In the genomic region with DNA sequence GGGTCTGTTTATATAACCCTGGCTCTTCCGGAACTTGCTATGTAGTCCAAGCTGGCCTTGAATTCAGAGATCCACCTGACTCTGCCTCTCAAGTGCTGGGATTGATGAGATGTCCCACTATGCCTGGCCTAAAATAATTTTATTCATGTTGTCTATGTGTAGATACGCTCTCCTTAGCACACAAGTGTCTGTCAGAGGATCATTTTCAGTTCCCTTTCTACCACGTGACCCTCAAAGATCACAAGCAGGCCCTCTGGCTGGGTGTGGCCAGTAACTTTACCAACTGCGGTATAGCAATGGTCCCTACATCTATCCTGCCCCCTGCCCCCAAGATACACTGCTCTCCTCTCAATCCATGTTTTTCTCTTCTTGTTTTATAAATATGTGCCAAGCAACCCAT, we compare ENCODE assay signal across 9 mouse cellular contexts. TPM values are rescaled to one million over a fixed set of nuclear protein-coding genes. Genes with fewer than 3 reads are reported as not detected.
DNase-seq lines count a peak whose midpoint lies in the region; ATAC-seq lines count a peak whose summit lies in the region.
"Had no signal": no experiment of that assay in that cellular context is flagged by ENCODE, and none has a peak within 500 bp of the region (broad histone marks: within the 10 kb centered on the region; RNA-seq: fewer than 3 reads in every experiment).

No protein-coding gene starts in this region.

- no peaks in the 10 kb centered on the region for H3K27me3 ChIP-seq in heart, embryonic 12.5 days (replicated peaks)
- H3K27me3 ChIP-seq in hindbrain, embryonic 10.5 days (ENCODE audit: insufficient read depth, poor library complexity, severe bottlenecking), result no peaks in the 10 kb centered on the region

- DNase-seq in heart, adult 11 months, result peak; percentile 99
- DNase-seq in MEL-GATA-1-ER (ENCODE audit: extremely low read depth, low read depth), result peak; percentile 99
- peak; percentile 79 for DNase-seq in layer of hippocampus, adult 9-10 months (ENCODE audit: low spot score)
- DNase-seq in hindbrain, embryonic 10.5 days (ENCODE audit: low spot score), result no peak
- DNase-seq in neural tube, embryonic 10.5 days (ENCODE audit: extremely low spot score, low spot score), result no peak
- DNase-seq in embryo, embryonic 11 days, result no peak

- H3K4me1 ChIP-seq in heart, embryonic 12.5 days (replicated peaks), result no peaks in the 10 kb centered on the region
- no peaks in the 10 kb centered on the region for H3K4me1 ChIP-seq in hindbrain, embryonic 10.5 days (replicated peaks)

- H3K9me3 ChIP-seq in heart, embryonic 12.5 days (replicated peaks), result no peaks in the 10 kb centered on the region
- H3K9me3 ChIP-seq in hindbrain, embryonic 10.5 days, result no peaks in the 10 kb centered on the region

- no peaks in the 10 kb centered on the region for H3K36me3 ChIP-seq in heart, embryonic 12.5 days
- H3K36me3 ChIP-seq in hindbrain, embryonic 10.5 days, result no peaks in the 10 kb centered on the region

- H3K9ac ChIP-seq in heart, embryonic 12.5 days, result no peak overlapping the region

- no peak overlapping the region for H3K4me2 ChIP-seq in heart, embryonic 12.5 days

- no peak overlapping the region for H3K4me3 ChIP-seq in heart, embryonic 12.5 days
- H3K4me3 ChIP-seq in hindbrain, embryonic 10.5 days, result no peak overlapping the region
- H3K4me3 ChIP-seq: erythroblast, embryonic 14.5 days had no signal

- ATAC-seq in heart, embryonic 12.5 days (ENCODE audit: insufficient number of reproducible peaks, low FRiP score), result no peak
- peak; percentile 87 for ATAC-seq in monocyte, adult 5-6 weeks (replicated peaks; ENCODE audit: insufficient number of reproducible peaks, low FRiP score, low TSS enrichment, poor library complexity, severe bottlenecking)

- no peak overlapping the region for H3K27ac ChIP-seq in heart, embryonic 12.5 days (ENCODE audit: poor library complexity, severe bottlenecking)
- H3K27ac ChIP-seq in hindbrain, embryonic 10.5 days, result no peak overlapping the region

- 86% methylated on average over 4 of the region's 4 CpGs for WGBS in heart, embryonic 12.5 days
- WGBS in hindbrain, embryonic 10.5 days, result 94% methylated on average over 4 of the region's 4 CpGs

RNA-seq across cellular contexts. Expression of gene Shcbp1l, which starts 10.0 kb away (rescaled TPM):
- 0.14 and 0.18 TPM in 2 replicates for polyA plus RNA-seq in heart, embryonic 12.5 days (2016; fragmentation: Nextera tagmentation; extraction: Ambion mirVana)
- total RNA-seq in monocyte, adult 5-6 weeks (2017), result 0.64 to 1.1 TPM in 2 of 3 replicates, not detected in the other
- polyA plus RNA-seq in hindbrain, embryonic 10.5 days (2016; fragmentation: Nextera tagmentation; extraction: Ambion mirVana), result not detected in 2 replicates
- polyA plus RNA-seq: erythroblast, embryonic 14.5 days had no signal

Comparison
In these comparisons a context has a peak if more than half of its experiments do, and no peak if none do; other contexts are left out.
1. DNase-seq: peak in heart, adult 11 months (single experiment), MEL-GATA-1-ER (single experiment) and layer of hippocampus, adult 9-10 months (single experiment); none in hindbrain, embryonic 10.5 days (single experiment), neural tube, embryonic 10.5 days (single experiment) and embryo, embryonic 11 days (single experiment).